Mouse (Mus musculus) liver, postnatal 0 days (tissue): ENCODE results near the gene Gpc5. TPM values are rescaled to one million over a fixed set of nuclear protein-coding genes. Genes with fewer than 3 reads are reported as not detected.

Source experiments
- ATAC-seq: fragments of 200-750 bp; cut with Nextera tagmentation; 2 replicates; pipeline ENCODE4 v1.8.0; 2017; ENCODE audit warnings: mild to moderate bottlenecking, moderate library complexity
- DNase-seq: peaks from one replicate; pipeline ENCODE4 v3.0.0-alpha.2; 2016
- H3K27ac ChIP-seq: fragments of 300-500 bp; sonication (generic); 2 replicates; pipeline ENCODE4 v1.5.1; 2014; ENCODE audit warnings: antibody characterized with exemption, moderate library complexity, mild to moderate bottlenecking, low read depth
- H3K27me3 ChIP-seq: fragments of 300-500 bp; sonication (generic); 2 replicates; pipeline ENCODE4 v1.6.1; 2014; ENCODE audit warnings: low read length, control low read depth, mixed read lengths; ENCODE audit not compliant: insufficient read depth
- H3K36me3 ChIP-seq: fragments of 300-500 bp; sonication (generic); replicated peaks from 2 replicates; pipeline ENCODE4 v1.6.1; 2014; ENCODE audit warnings: mild to moderate bottlenecking, control low read depth, low read length, moderate library complexity, mixed read lengths; ENCODE audit not compliant: insufficient read depth
- H3K4me1 ChIP-seq: fragments of 300-500 bp; sonication (generic); 2 replicates; pipeline ENCODE4 v1.6.1; 2014; ENCODE audit warnings: antibody characterized with exemption, mild to moderate bottlenecking, control low read depth; ENCODE audit not compliant: insufficient read depth
- H3K4me2 ChIP-seq: fragments of 300-500 bp; sonication (generic); 2 replicates; pipeline ENCODE4 v1.6.1; 2014; ENCODE audit warnings: low read depth, mild to moderate bottlenecking, low read length, moderate library complexity, mixed read lengths
- H3K4me3 ChIP-seq: fragments of 300-500 bp; sonication (generic); 2 replicates; pipeline ENCODE4 v1.5.1; 2014; ENCODE audit warnings: low read depth, low read length
- H3K9ac ChIP-seq: fragments of 300-500 bp; sonication (generic); replicated peaks from 2 replicates; pipeline ENCODE4 v1.6.1; 2014; ENCODE audit warnings: mild to moderate bottlenecking, moderate library complexity
- H3K9me3 ChIP-seq: fragments of 300-500 bp; sonication (generic); 2 replicates; pipeline ENCODE4 v1.6.1; 2016; ENCODE audit warnings: mild to moderate bottlenecking, control low read depth, low read length, mixed read lengths
- CTCF ChIP-seq: sonication (generic); IDR thresholded peaks from 2 replicates; pipeline ENCODE4 v1.5.1; 2016; ENCODE audit warnings: antibody characterized with exemption, low read depth
- EP300 ChIP-seq: IDR thresholded peaks from 2 replicates; pipeline ENCODE4 v1.6.1; 2016; ENCODE audit warnings: antibody characterized with exemption, low read depth, mild to moderate bottlenecking
- WGBS: fragments of 180-500 bp; shearing (Covaris S2); extraction: QIAGEN DNeasy Blood & Tissue Kit; methylation state at CpG from one replicate; pipeline ENCODE4 v1.1.7; 2014; ENCODE audit not compliant: insufficient replicate concordance; 5-methylcytosine and 5-hydroxymethylcytosine counted together
- polyA plus RNA-seq: library from polyadenylated mRNA; unstranded; fragments of >200 nt; fragmentation: Nextera tagmentation; extraction: Ambion mirVana; gene quantifications from 2 replicates; pipeline ENCODE4 v1.2.1, GENCODE M21; 2015

Gpc5 gene
- polyA plus RNA-seq, 1 experiment from 2014 or later, result not detected

- no peak overlapping the region for H3K27ac ChIP-seq
- WGBS, result 41% methylated on average over 2 of the region's 2 CpGs
- no peaks in the 10 kb centered on the region for H3K27me3 ChIP-seq
- DNase-seq (no peak), ATAC-seq (no peak)
- H3K4me2 ChIP-seq, result no peak overlapping the region
- no peaks in the 10 kb centered on the region for H3K4me1 ChIP-seq
- no peak overlapping the region for H3K4me3 ChIP-seq
- H3K9ac ChIP-seq, result no peak overlapping the region
- no peak for TF ChIP-seq EP300
- TF ChIP-seq CTCF, result no peak
- no peaks in the 10 kb centered on the region for H3K9me3 ChIP-seq
- no peaks in the 10 kb centered on the region for H3K36me3 ChIP-seq
Measured at GRCm38 (mm10) chr14:115324247-115324646, 232.2 kb downstream of the Gpc5 start.

DNA sequence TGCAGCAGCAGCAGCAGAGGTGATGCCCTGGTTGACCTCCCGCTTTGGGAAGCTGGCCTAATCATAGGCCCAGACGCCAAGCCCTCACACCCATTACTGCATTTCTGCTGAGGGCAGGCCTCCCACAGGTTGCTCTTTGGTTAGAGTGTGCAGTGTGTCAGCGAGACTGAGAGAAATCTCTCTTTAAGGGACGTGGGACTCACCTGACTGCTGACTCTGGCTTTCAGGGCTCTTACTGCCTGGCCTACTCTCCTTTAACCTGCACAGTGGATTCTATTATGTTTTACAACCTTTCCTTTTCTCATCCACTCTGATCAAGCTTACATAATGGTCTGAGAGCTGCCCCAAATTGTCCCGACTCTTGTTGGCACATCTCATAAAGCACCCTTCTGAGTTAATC is 234.4 kb downstream of the Gpc5 start:
- no peaks in the 10 kb centered on the region for H3K27me3 ChIP-seq
- H3K4me1 ChIP-seq, result no peaks in the 10 kb centered on the region
- TF ChIP-seq CTCF, result no peak
- no peak for TF ChIP-seq EP300
- no peak overlapping the region for H3K4me3 ChIP-seq
- 62% methylated on average over 5 of the region's 5 CpGs for WGBS
- H3K4me2 ChIP-seq, result no peak overlapping the region
- no peak overlapping the region for H3K9ac ChIP-seq
- ATAC-seq, result no peak
- H3K27ac ChIP-seq, result no peak overlapping the region
- H3K36me3 ChIP-seq, result no peaks in the 10 kb centered on the region
- no peak for DNase-seq
- no peaks in the 10 kb centered on the region for H3K9me3 ChIP-seq

- Histone ChIP-seq H3K27me3 (no peaks in the 10 kb centered on the region), H3K4me2 (no peak overlapping the region), H3K27ac (no peak overlapping the region), H3K36me3 (no peaks in the 10 kb centered on the region), H3K4me3 (no peak overlapping the region), H3K4me1 (no peaks in the 10 kb centered on the region), H3K9me3 (no peaks in the 10 kb centered on the region), H3K9ac (no peak overlapping the region)
- ATAC-seq, result no peak
- DNase-seq, result no peak
- 63% methylated on average over 3 of the region's 3 CpGs for WGBS
- TF ChIP-seq CTCF (peak; percentile 40), EP300 (no peak)
Measured at GRCm38 (mm10) chr14:115339084-115339483, 247.1 kb downstream of the Gpc5 start.

- ATAC-seq, result no peak
Measured at GRCm38 (mm10) chr14:115342597-115342996, 250.6 kb downstream of the Gpc5 start.

GRCm38 (mm10) chr14:115349448-115349847 is 257.4 kb downstream of the Gpc5 start:
- WGBS, result 68% methylated on average over 3 of the region's 3 CpGs
- TF ChIP-seq EP300 (no peak), CTCF (no peak)
- ATAC-seq (no peak), DNase-seq (no peak)
- H3K27me3 ChIP-seq, result no peaks in the 10 kb centered on the region
- H3K27ac ChIP-seq, result no peak overlapping the region
- H3K4me3 ChIP-seq, result no peak overlapping the region
- no peaks in the 10 kb centered on the region for H3K4me1 ChIP-seq
- H3K9ac ChIP-seq, result no peak overlapping the region
- no peaks in the 10 kb centered on the region for H3K36me3 ChIP-seq
- no peak overlapping the region for H3K4me2 ChIP-seq
- H3K9me3 ChIP-seq, result no peaks in the 10 kb centered on the region

More at GRCm38 (mm10) chr14:115342597-115342996, 250.6 kb downstream of the Gpc5 start:
- no peak overlapping the region for H3K4me3 ChIP-seq
- H3K4me1 ChIP-seq, result no peaks in the 10 kb centered on the region
- TF ChIP-seq EP300 (no peak), CTCF (no peak)
- H3K9ac ChIP-seq, result no peak overlapping the region
- no peaks in the 10 kb centered on the region for H3K36me3 ChIP-seq
- no peak overlapping the region for H3K27ac ChIP-seq
- WGBS, result 78% methylated on average over 2 of the region's 2 CpGs
- no peak for DNase-seq
- no peaks in the 10 kb centered on the region for H3K9me3 ChIP-seq
- H3K4me2 ChIP-seq, result no peak overlapping the region
- no peaks in the 10 kb centered on the region for H3K27me3 ChIP-seq

GRCm38 (mm10) chr14:115365320-115365935 is 273.4 kb downstream of the Gpc5 start:
- ATAC-seq, result no peak
- Histone ChIP-seq H3K27me3 (no peaks in the 10 kb centered on the region), H3K4me3 (no peak overlapping the region), H3K4me2 (no peak overlapping the region), H3K9ac (no peak overlapping the region), H3K4me1 (no peaks in the 10 kb centered on the region), H3K9me3 (no peaks in the 10 kb centered on the region), H3K36me3 (no peaks in the 10 kb centered on the region), H3K27ac (no peak overlapping the region)
- no peak for DNase-seq
- 71% methylated on average over 3 of the region's 3 CpGs for WGBS
- TF ChIP-seq CTCF (no peak), EP300 (no peak)
